Mouse (Mus musculus): ENCODE data around the gene Plxna2. TPM values are rescaled to one million over a fixed set of nuclear protein-coding genes. Genes with fewer than 3 reads are reported as not detected.

The Plxna2 gene
- 10 to 100 TPM; 95.0 to 97.9 TPM for total RNA-seq (2021)
- long read RNA-seq, experiment 1, full-length matches to known transcripts = 34 of 61 reads
- long read RNA-seq, experiment 1, partial matches to known transcripts = 12 of 61 reads
- long read RNA-seq, experiment 1, other reads (novel, unspliced or antisense) = 15 of 61 reads
- long read RNA-seq, experiment 2, full-length matches to known transcripts = 19 of 40 reads
- long read RNA-seq, experiment 2, partial matches to known transcripts = 8 of 40 reads
- long read RNA-seq, experiment 2, other reads (novel, unspliced or antisense) = 13 of 40 reads

- TF ChIP-seq CTCF (IDR thresholded peaks at IDR 0.05) = no peak
- H3K4me3 ChIP-seq = peak within 1 kb of the TSS; percentile 97
- H3K27ac ChIP-seq = peak within 1 kb of the TSS; percentile 99
- intact Hi-C loops (cut with DNase I) = loop anchor here (2.0 to 10.0 kb wide), 8 partner anchors 105 to 1231 kb away; no protein-coding TSS in a partner anchor
- no peak for DNase-seq (ENCODE audit: extremely low spot score in 1 of 2, low spot score in 2 of 2)
Measured at GRCm38 (mm10) chr1:194617918-194618317, at the start of gene Plxna2. TSS of gene Plxna2 (plus strand) at chr1:194618218.

GRCm38 (mm10) chr1:194573870-194574269 is 44.1 kb upstream of the Plxna2 start:
- TF ChIP-seq CTCF (IDR thresholded peaks at IDR 0.05) = no peak
- intact Hi-C loops (cut with DNase I) = no loop called here
- H3K27ac ChIP-seq = no peak overlapping the region
- DNase-seq (ENCODE audit: extremely low spot score in 1 of 2, low spot score in 2 of 2) = no peak
- no peak overlapping the region for H3K4me3 ChIP-seq

- intact Hi-C loops (cut with DNase I) = no loop called here
- TF ChIP-seq CTCF (IDR thresholded peaks at IDR 0.05) = no peak
- DNase-seq (ENCODE audit: extremely low spot score in 1 of 2, low spot score in 2 of 2) = peak in 1 of 2 experiments; percentile 9
- H3K27ac ChIP-seq = no peak overlapping the region
- no peak overlapping the region for H3K4me3 ChIP-seq
Measured at GRCm38 (mm10) chr1:194578270-194578669, 39.7 kb upstream of the Plxna2 start.

GRCm38 (mm10) chr1:194580539-194580938 is 37.5 kb upstream of the Plxna2 start:
- no peak for DNase-seq (ENCODE audit: extremely low spot score in 1 of 2, low spot score in 2 of 2)
- intact Hi-C loops (cut with DNase I) = no loop called here
- Histone ChIP-seq H3K4me3 (no peak overlapping the region), H3K27ac (no peak overlapping the region)
- TF ChIP-seq CTCF (IDR thresholded peaks at IDR 0.05) = no peak

- no peak overlapping the region for H3K27ac ChIP-seq
- no peak overlapping the region for H3K4me3 ChIP-seq
- intact Hi-C loops (cut with DNase I) = no loop called here
- no peak for DNase-seq (ENCODE audit: extremely low spot score in 1 of 2, low spot score in 2 of 2)
- TF ChIP-seq CTCF (IDR thresholded peaks at IDR 0.05) = no peak
Measured at GRCm38 (mm10) chr1:194586670-194587069, 31.3 kb upstream of the Plxna2 start.

GRCm38 (mm10) chr1:194587532-194587931 is 30.5 kb upstream of the Plxna2 start:
- no peak overlapping the region for H3K4me3 ChIP-seq
- no peak for TF ChIP-seq CTCF (IDR thresholded peaks at IDR 0.05)
- DNase-seq (ENCODE audit: extremely low spot score in 1 of 2, low spot score in 2 of 2) = no peak
- intact Hi-C loops (cut with DNase I) = no loop called here
- H3K27ac ChIP-seq = no peak overlapping the region

GRCm38 (mm10) chr1:194587956-194588668 is 29.9 kb upstream of the Plxna2 start:
- Histone ChIP-seq H3K27ac (no peak overlapping the region), H3K4me3 (no peak overlapping the region)
- DNase-seq (ENCODE audit: extremely low spot score in 1 of 2, low spot score in 2 of 2) = no peak
- TF ChIP-seq CTCF (IDR thresholded peaks at IDR 0.05) = no peak
- intact Hi-C loops (cut with DNase I) = no loop called here

GRCm38 (mm10) chr1:194588711-194589451 is 29.1 kb upstream of the Plxna2 start:
- intact Hi-C loops (cut with DNase I) = no loop called here
- TF ChIP-seq CTCF (IDR thresholded peaks at IDR 0.05) = no peak
- DNase-seq (ENCODE audit: extremely low spot score in 1 of 2, low spot score in 2 of 2) = no peak
- H3K4me3 ChIP-seq = no peak overlapping the region
- no peak overlapping the region for H3K27ac ChIP-seq

- intact Hi-C loops (cut with DNase I) = no loop called here
- TF ChIP-seq CTCF (IDR thresholded peaks at IDR 0.05) = no peak
Measured at GRCm38 (mm10) chr1:194593155-194593554, 24.9 kb upstream of the Plxna2 start.

GRCm38 (mm10) chr1:194607406-194608261 is 10.4 kb upstream of the Plxna2 start:
- DNase-seq (ENCODE audit: extremely low spot score in 1 of 2, low spot score in 2 of 2) = no peak
- H3K4me3 ChIP-seq = no peak overlapping the region
- peak; percentile 51 for TF ChIP-seq CTCF (IDR thresholded peaks at IDR 0.05)
- peak overlapping the region; percentile 38 for H3K27ac ChIP-seq
- intact Hi-C loops (cut with DNase I) = no loop called here

More at GRCm38 (mm10) chr1:194593155-194593554, 24.9 kb upstream of the Plxna2 start:
- no peak overlapping the region for H3K4me3 ChIP-seq
- H3K27ac ChIP-seq = no peak overlapping the region
- no peak for DNase-seq (ENCODE audit: extremely low spot score in 1 of 2, low spot score in 2 of 2)

GRCm38 (mm10) chr1:194610516-194610915 is 7.5 kb upstream of the Plxna2 start:
- H3K4me3 ChIP-seq = no peak overlapping the region
- no peak for TF ChIP-seq CTCF (IDR thresholded peaks at IDR 0.05)
- intact Hi-C loops (cut with DNase I) = loop anchor here (10.0 kb wide), 1 partner anchor 676 kb away; no protein-coding TSS in a partner anchor
- DNase-seq (ENCODE audit: extremely low spot score in 1 of 2, low spot score in 2 of 2) = no peak
- no peak overlapping the region for H3K27ac ChIP-seq
